Mouse (Mus musculus) kidney, postnatal 14 days (tissue): ENCODE data around the gene Rpl7l1.
"Not testable (repeated sequence)": the region's sequence is repeated elsewhere in the genome, so short reads cannot be mapped to it uniquely, and the experiment has no call there.

Source experiments
- DNase-seq: peaks from one replicate; pipeline ENCODE4 v3.0.0; 2022; ENCODE audit warnings: mixed read lengths

Gene Rpl7l1

DNA sequence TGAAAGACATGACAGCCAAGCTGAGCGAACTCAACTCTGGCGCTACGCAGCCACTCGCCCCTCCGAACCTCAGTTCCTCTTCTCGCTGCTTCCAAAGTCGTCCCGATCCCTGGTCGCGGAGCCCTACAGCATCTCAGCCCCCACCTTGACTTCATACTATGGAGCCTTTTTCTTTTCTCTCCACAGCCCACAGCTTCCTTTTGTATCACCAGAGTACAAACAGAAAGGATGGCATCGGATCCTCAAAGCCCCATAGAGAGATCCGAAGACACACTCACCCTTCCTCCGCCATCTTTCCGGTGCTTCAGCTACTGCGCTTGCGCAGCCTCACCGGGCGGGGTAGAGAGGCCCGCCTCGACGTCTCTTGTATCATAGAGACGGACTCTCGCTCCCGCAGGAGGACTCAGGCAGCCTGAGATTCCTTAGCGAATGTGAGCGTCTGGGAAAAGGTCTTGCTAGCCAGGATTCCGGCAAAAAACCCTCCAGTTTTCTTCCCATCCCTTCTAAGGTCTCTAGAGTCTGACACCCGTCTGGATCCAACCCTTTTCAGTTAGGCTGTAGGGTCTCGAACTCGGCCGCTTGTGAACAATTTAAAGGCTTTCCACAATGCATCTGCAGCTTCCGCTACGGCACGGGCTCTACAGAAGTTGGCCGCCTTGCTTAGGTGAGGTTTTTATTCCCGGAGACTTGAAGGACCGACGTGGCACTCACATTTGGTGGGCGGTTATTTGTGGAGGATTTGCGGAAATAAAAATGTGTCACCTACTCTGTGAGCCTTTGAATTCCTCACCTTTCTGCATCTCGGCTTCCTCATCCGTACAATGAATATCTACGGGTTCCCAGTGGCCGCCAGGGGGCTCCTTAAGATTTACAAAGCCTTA, at the start of gene Rpl7l1:
Rpl7l1 (minus strand) TSS at position 332 of the 881 bp plus-strand sequence.
- DNase-seq = peak; percentile 93

- DNase-seq = no peak
These were observed 47.5 kb upstream of the Rpl7l1 start for GRCm38 (mm10) chr17:46829856-46830535.

DNA sequence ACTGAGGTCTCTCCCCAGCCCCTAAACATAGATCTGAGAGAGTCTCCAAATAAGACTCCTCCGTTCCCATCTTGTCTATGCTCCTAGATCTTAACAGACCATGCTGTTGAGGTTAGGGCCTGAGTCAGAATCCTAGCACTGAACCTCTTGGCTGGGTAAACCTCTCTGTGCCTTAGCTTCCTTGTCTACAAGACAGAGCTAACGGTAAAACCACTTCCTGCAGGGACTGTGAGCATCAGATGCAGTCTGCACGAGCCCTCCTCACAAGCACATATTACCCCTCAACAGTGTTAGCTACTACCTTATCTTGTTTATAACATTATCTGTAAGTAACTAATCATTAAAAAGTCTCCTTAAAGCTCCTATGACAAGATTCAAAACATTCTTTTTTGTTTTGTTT, 46.5 kb upstream of the Rpl7l1 start:
- no peak for DNase-seq

GRCm38 (mm10) chr17:46823091-46823490, 40.6 kb upstream of the Rpl7l1 start:
- DNase-seq = no peak

DNA sequence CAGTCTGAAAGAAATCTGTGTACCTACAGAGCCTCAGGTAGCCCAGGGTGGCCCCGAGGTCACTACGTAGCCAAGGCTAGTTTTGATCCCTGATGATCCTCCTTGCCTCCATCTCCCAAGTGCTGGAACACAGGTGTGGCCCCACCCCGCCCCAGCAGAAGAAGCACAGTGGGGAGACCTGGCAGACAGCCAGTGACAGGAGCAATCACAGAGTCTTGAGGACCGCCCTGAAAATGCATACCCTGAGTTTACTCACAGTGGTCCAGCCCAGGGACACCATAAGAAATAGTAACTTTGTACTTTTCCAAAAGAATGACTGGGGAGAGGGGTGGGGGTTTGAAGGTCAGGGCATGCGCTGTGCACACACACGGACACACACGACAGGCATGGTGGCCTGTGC, 38.2 kb upstream of the Rpl7l1 start:
- DNase-seq = no peak

GRCm38 (mm10) chr17:46817734-46818158, 35.3 kb upstream of the Rpl7l1 start:
- DNase-seq = no peak

- no peak for DNase-seq
These were observed 33.8 kb upstream of the Rpl7l1 start for GRCm38 (mm10) chr17:46816306-46816705.

- DNase-seq = no peak
These were observed 32.0 kb upstream of the Rpl7l1 start for GRCm38 (mm10) chr17:46814497-46814896.

DNA sequence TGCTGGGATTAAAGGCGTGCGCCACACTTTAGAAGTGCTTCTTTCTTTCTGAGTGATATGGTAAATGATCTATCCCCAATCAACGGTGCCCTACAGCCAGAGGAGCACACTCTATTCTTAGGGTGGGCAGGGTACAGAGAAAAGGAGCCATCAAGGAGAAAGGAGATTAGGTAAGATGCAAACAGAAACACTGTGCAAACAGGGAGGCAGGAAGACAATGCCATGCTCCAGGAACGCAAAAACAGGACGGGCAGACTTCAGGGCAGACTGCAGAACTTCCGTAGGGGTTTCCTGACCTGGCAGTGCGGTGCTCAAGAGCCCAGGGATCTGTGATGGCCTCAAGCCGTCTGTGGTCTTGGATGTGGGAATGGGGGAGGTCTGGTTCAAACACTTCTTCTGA, 31.2 kb upstream of the Rpl7l1 start:
- DNase-seq = no peak

DNA sequence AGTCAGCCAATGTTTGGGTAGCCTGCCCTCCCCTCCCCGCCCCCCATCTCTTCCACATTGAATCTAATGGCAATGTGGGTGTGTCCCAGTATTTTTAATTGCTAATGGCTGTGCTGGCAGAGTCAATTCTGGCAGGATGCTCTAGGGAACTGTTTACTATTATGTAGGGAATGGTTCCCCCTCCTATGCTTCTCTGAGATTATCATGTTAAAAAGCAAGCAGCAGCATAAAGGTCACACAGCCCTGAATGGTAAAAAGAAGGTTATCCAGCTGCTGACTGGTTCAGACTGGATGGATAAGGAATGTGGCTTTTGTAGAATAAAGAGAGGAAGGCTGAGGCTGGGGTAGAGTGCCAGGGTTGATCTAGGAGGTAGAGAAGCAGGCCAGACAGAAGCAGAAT, 30.0 kb upstream of the Rpl7l1 start:
- no peak for DNase-seq

- no peak for DNase-seq
These were observed 28.2 kb upstream of the Rpl7l1 start for GRCm38 (mm10) chr17:46810672-46811071.

GRCm38 (mm10) chr17:46809131-46809830, 26.8 kb upstream of the Rpl7l1 start:
- no peak for DNase-seq

DNA sequence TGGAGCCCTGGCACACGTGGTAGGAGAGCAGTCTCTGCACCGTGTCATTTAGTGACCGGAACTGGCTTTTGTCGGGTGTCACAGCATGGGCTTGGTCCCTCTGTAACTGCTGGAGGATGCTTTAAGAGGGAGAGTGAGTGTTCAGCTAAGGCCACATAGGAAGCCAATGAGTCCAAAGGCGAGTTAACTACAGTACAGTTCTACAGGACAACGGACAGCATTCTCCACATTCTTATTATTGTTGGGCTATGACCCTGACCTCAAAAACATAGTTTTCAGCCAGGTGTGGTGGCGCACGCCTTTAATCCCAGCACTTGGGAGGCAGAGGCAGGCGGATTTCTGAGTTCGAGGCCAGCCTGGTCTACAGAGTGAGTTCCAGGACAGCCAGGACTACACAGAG, 25.9 kb upstream of the Rpl7l1 start:
- DNase-seq = no peak

DNA sequence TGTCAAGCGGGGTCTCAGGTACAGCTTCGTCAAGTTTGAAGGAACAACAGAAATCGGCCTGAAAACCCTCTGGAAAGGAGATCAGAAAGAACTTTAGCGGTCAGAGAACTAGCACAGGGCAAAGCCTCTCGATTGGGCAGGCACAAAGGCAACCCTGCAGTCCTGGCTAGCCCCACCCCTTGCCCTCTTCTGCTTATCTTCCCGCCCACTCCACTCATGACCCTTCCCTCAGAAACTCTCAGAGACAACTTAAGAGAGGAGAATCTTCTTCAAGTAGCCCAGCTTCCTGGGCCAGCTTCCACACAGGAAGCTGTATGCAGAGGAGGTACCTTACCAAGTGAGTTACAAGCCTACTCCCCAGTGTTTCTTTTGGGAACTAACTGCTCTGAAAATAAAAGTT, 19.3 kb upstream of the Rpl7l1 start:
- no peak for DNase-seq

- DNase-seq = no peak
These were observed 17.2 kb upstream of the Rpl7l1 start for GRCm38 (mm10) chr17:46799680-46800079.

DNA sequence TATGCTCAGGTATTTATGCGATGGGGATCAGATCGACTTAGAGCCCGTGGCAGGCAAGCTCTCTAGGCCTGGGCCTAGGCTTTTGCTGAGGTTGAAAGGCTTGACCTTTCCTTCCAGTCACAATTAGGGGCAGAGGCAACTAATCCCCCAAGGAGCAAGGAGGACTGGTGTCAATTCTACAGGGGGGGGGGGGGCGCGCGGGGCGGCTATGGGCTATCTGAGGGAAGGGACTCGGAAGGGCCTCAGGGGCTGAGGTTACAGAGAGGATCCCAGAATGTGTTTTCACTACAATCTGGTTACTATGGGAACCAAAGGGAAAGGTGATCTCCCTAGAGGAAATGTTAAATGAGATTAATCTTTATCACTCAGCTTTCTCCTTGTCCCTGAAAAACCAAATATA, 14.9 kb upstream of the Rpl7l1 start:
- no peak for DNase-seq

DNA sequence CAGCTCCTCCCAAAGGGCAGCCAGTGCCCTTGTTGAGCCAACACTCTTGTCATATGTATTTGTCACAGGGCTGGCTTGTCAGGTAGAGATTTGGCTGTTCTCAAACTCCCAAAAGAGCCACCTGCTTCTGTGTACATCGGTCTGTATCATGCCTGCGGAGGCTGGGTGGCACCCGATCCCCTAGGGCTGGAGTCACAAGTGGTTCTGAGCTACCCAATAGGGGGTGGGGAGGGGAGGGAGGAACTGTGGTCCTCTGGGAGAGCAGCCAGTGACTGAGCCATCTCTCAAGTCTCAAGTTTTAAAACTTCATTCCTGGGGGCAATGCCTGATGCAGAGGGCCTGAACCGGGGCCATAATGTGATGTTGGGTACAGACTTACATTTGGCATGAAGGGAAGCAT, 14.3 kb upstream of the Rpl7l1 start:
- DNase-seq = no peak

DNA sequence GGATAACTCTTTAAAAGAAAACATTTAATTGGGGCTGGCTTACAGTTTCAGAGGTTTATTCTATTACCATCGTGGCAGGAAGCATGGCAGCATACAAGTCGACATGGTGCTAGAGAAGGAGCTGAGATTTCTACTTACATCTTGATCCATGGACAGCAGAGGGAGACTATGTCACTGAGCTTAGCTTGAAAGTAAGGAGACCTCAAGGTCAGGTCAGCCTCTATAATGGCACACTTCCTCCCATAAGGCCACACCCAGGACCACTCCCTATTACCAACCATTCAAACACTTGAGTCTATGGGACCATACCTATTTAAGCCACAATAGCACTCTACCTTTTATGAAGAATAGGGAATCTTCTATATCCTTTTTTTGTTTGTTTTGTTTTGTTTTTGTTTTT, 10.5 kb upstream of the Rpl7l1 start:
- DNase-seq = no peak

DNA sequence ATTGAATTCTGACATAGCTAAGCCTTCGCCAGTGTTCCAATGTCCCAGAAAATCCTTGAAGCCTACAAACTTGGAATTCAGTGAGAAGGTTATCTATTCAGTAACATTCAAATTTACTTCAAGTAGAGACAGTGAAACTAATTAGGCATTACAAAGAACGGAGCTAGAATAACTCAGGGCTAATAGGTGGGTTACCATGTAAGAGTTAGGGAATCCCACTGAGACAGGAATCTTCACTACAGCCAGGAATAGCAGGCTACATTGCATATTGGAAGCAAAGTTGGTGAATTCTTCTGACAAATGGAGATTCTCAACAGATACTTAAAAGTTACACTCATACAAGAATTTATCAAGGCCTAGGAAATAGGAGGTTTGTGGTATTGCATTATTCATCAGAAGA, 5.5 kb upstream of the Rpl7l1 start:
- not testable (repeated sequence) for DNase-seq

- DNase-seq = no peak
These were observed 4.5 kb upstream of the Rpl7l1 start for GRCm38 (mm10) chr17:46786952-46787351.

- no peak for DNase-seq
These were observed 722 bp upstream of the Rpl7l1 start for GRCm38 (mm10) chr17:46783222-46783565.

GRCm38 (mm10) chr17:46781876-46782275, 596 bp downstream of the Rpl7l1 start:
- peak; percentile 29 for DNase-seq

DNA sequence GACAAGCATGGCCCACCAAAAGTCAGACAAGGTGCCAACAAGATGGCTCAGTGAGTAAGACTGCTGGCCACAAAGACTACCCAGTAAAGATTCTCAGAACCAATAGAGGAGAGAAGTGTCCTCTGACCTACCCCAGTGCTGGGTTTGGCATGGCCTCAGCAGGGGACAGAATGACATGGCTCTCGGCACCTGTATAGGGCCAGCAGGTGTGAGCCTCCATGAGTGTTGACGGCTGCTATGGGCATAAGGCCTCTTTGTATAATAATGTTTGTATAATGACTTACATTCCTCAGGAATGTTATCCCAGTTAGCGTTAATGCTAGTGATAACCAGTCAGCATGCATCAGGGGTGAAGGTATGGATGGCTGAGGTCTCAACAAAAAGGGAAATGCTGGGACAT, 6.4 kb downstream of the Rpl7l1 start:
- no peak for DNase-seq

- DNase-seq = no peak
These were observed 7.4 kb downstream of the Rpl7l1 start for GRCm38 (mm10) chr17:46775070-46775469.
